Comparison of ENCODE assay signal across 8 mouse cellular contexts in the genomic region with DNA sequence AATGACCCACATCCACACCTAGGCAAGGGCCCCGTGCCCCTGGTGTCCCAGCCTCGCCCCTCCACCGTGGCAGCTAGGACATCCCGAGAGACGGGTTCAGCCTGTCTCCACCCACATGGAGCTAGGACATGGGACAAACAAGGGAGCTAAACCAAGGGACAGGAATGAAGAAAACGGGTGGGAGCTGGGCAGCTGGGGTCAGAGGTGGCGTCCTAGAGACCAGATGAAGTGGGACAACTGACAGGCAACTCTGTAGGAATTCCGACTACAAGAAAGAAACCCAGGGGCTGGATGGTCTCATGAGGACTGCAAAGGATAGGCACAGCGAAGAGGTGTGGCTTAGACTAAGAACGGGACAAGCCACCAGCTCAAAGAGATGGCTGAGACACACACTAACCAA. TPM values are rescaled to one million over a fixed set of nuclear protein-coding genes. Genes with fewer than 3 reads are reported as not detected.
A peak's percentile ranks its signal among the peaks of the same experiment; 100 is the strongest.
DNase-seq lines count a peak whose midpoint lies in the region; ATAC-seq lines count a peak whose summit lies in the region.
"Had no signal": no experiment of that assay in that cellular context is flagged by ENCODE, and none has a peak within 500 bp of the region (broad histone marks: within the 10 kb centered on the region; RNA-seq: fewer than 3 reads in every experiment).

No protein-coding gene starts in this region.

- 22% methylated on average over 10 of the region's 10 CpGs for WGBS in embryonic facial prominence, embryonic 15.5 days
- WGBS in limb, embryonic 10.5 days: 47% methylated on average over 10 of the region's 10 CpGs
- 24% methylated on average over 10 of the region's 10 CpGs for WGBS in stomach, embryonic 14.5 days

- peak overlapping the region; percentile 95 for H3K4me3 ChIP-seq in megakaryocyte, embryonic 14.5 days (replicated peaks)
- H3K4me3 ChIP-seq in embryonic facial prominence, embryonic 15.5 days (replicated peaks): peak overlapping the region; percentile 94
- H3K4me3 ChIP-seq in limb, embryonic 10.5 days: peak overlapping the region; percentile 98
- H3K4me3 ChIP-seq in stomach, embryonic 14.5 days (ENCODE audit: low read depth, low read length): peak overlapping the region; percentile 85

- ATAC-seq in megakaryocyte, adult 5-6 weeks (ENCODE audit: poor library complexity, severe bottlenecking): no peak
- no peak for ATAC-seq in embryonic facial prominence, embryonic 15.5 days (ENCODE audit: insufficient number of reproducible peaks, low FRiP score, low TSS enrichment, low read depth)
- ATAC-seq in stomach, embryonic 14.5 days (ENCODE audit: insufficient number of reproducible peaks, insufficient read depth, low FRiP score, low read depth): no peak

- peaks cover 35% of the 10 kb centered on the region for H3K4me1 ChIP-seq in megakaryocyte, embryonic 14.5 days
- H3K4me1 ChIP-seq in embryonic facial prominence, embryonic 15.5 days: peaks cover 23% of the 10 kb centered on the region
- H3K4me1 ChIP-seq in limb, embryonic 10.5 days: peaks cover 30% of the 10 kb centered on the region
- peaks cover 18% of the 10 kb centered on the region for H3K4me1 ChIP-seq in stomach, embryonic 14.5 days (ENCODE audit: control insufficient read depth, insufficient read depth, low read length)

- peaks cover 5% of the 10 kb centered on the region for H3K9me3 ChIP-seq in megakaryocyte, embryonic 14.5 days
- 0 out of 2 replicates have a peak, but pooled peaks cover 3% of the 10 kb centered on the region for H3K9me3 ChIP-seq in embryonic facial prominence, embryonic 15.5 days (replicated peaks)
- H3K9me3 ChIP-seq in limb, embryonic 10.5 days (replicated peaks): no peaks in the 10 kb centered on the region
- no peaks in the 10 kb centered on the region for H3K9me3 ChIP-seq in stomach, embryonic 14.5 days (ENCODE audit: control insufficient read depth, low read depth, low read length)

- H3K36me3 ChIP-seq in megakaryocyte, embryonic 14.5 days (replicated peaks; ENCODE audit: low read length): peaks cover 28% of the 10 kb centered on the region
- peaks cover 23% of the 10 kb centered on the region for H3K36me3 ChIP-seq in embryonic facial prominence, embryonic 15.5 days
- peaks cover 28% of the 10 kb centered on the region for H3K36me3 ChIP-seq in limb, embryonic 10.5 days
- H3K36me3 ChIP-seq in stomach, embryonic 14.5 days (ENCODE audit: control insufficient read depth, insufficient read depth, low read length): peaks cover 17% of the 10 kb centered on the region

- intact Hi-C loops in left cerebral cortex, postnatal 25 days (cut with DNase I): no loop called here

- H3K9ac ChIP-seq in embryonic facial prominence, embryonic 15.5 days: peak overlapping the region; percentile 99; the same call in 1 of the 2 replicates
- peak overlapping the region; percentile 92; the same call in 1 of the 2 replicates for H3K9ac ChIP-seq in stomach, embryonic 14.5 days (replicated peaks; ENCODE audit: low read depth, low read length)

- H3K27me3 ChIP-seq in megakaryocyte, embryonic 14.5 days (replicated peaks): peaks cover 19% of the 10 kb centered on the region
- H3K27me3 ChIP-seq in embryonic facial prominence, embryonic 15.5 days: no peaks in the 10 kb centered on the region
- H3K27me3 ChIP-seq in limb, embryonic 10.5 days (ENCODE audit: low read depth, poor library complexity, severe bottlenecking): no peaks in the 10 kb centered on the region
- H3K27me3 ChIP-seq in stomach, embryonic 14.5 days (ENCODE audit: control insufficient read depth, insufficient read depth, low read length): no peaks in the 10 kb centered on the region

- no peak overlapping the region for H3K27ac ChIP-seq in embryonic facial prominence, embryonic 15.5 days (replicated peaks)
- no peak overlapping the region for H3K27ac ChIP-seq in limb, embryonic 10.5 days
- no peak overlapping the region for H3K27ac ChIP-seq in stomach, embryonic 14.5 days (ENCODE audit: low read length)

- no peak for DNase-seq in limb, embryonic 10.5 days (ENCODE audit: low spot score)
- DNase-seq in left cerebral cortex, postnatal 25 days (ENCODE audit: low spot score in 2 of 2): no peak
- DNase-seq in cerebellum, adult 11-12 months: no peak

- H3K4me2 ChIP-seq in embryonic facial prominence, embryonic 15.5 days (replicated peaks): peak overlapping the region; percentile 78
- H3K4me2 ChIP-seq in stomach, embryonic 14.5 days (replicated peaks; ENCODE audit: low read depth, low read length): peak overlapping the region; percentile 75

RNA-seq across cellular contexts. Expression of gene Mier2, which starts 1.3 kb away (rescaled TPM):
- polyA plus RNA-seq in megakaryocyte, embryonic 14.5 days (2012; ENCODE audit: insufficient read depth, low replicate concordance): 32.9 and 68.6 TPM in 2 replicates
- 5.8 and 7.3 TPM in 2 replicates for total RNA-seq in megakaryocyte, adult 5-6 weeks (2015)
- total RNA-seq in megakaryocyte, adult 5-6 weeks (2017): 9.4 and 19.5 TPM in 2 replicates
- polyA plus RNA-seq in embryonic facial prominence, embryonic 15.5 days (2015; fragmentation: Nextera tagmentation; extraction: Ambion mirVana): 70.3 and 71.4 TPM in 2 replicates
- 71.3 and 79.8 TPM in 2 replicates for polyA plus RNA-seq in limb, embryonic 10.5 days (2016; fragmentation: Nextera tagmentation; extraction: Ambion mirVana)
- 49.0 and 55.2 TPM in 2 replicates for polyA plus RNA-seq in stomach, embryonic 14.5 days (2014; fragmentation: Nextera tagmentation; extraction: Ambion mirVana)
- 10 to 100 TPM; 48.2 to 48.4 TPM for total RNA-seq in left cerebral cortex, postnatal 25 days (2021)

RNA-seq across cellular contexts. Expression of gene Plpp2, which starts 20.1 kb away (rescaled TPM):
- polyA plus RNA-seq in megakaryocyte, embryonic 14.5 days (2012; ENCODE audit: insufficient read depth, low replicate concordance): 5.7 and 5.9 TPM in 2 replicates
- 13.5 and 14.7 TPM in 2 replicates for total RNA-seq in megakaryocyte, adult 5-6 weeks (2015)
- 3.9 and 5.1 TPM in 2 replicates for total RNA-seq in megakaryocyte, adult 5-6 weeks (2017)
- 25.3 and 25.9 TPM in 2 replicates for polyA plus RNA-seq in embryonic facial prominence, embryonic 15.5 days (2015; fragmentation: Nextera tagmentation; extraction: Ambion mirVana)
- polyA plus RNA-seq in limb, embryonic 10.5 days (2016; fragmentation: Nextera tagmentation; extraction: Ambion mirVana): 26.6 and 29.3 TPM in 2 replicates
- 58.5 and 61.4 TPM in 2 replicates for polyA plus RNA-seq in stomach, embryonic 14.5 days (2014; fragmentation: Nextera tagmentation; extraction: Ambion mirVana)
- 1 to 10 TPM; 2.3 to 4.3 TPM for total RNA-seq in left cerebral cortex, postnatal 25 days (2021)

RNA-seq across cellular contexts. Expression of gene Theg, which starts 33.4 kb away (rescaled TPM):
- polyA plus RNA-seq in megakaryocyte, embryonic 14.5 days (2012; ENCODE audit: insufficient read depth, low replicate concordance): 1.2 TPM in 1 of 2 replicates, not detected in the other
- total RNA-seq in megakaryocyte, adult 5-6 weeks (2015): not detected in 2 replicates
- total RNA-seq in megakaryocyte, adult 5-6 weeks (2017): not detected in 2 replicates
- polyA plus RNA-seq in embryonic facial prominence, embryonic 15.5 days (2015; fragmentation: Nextera tagmentation; extraction: Ambion mirVana): not detected in 2 replicates
- not detected in 2 replicates for polyA plus RNA-seq in limb, embryonic 10.5 days (2016; fragmentation: Nextera tagmentation; extraction: Ambion mirVana)
- polyA plus RNA-seq in stomach, embryonic 14.5 days (2014; fragmentation: Nextera tagmentation; extraction: Ambion mirVana): not detected in 2 replicates
- total RNA-seq in left cerebral cortex, postnatal 25 days (2021): not detected
- total RNA-seq: neutrophil, adult 5-6 weeks had no signal
